Mouse (Mus musculus): ENCODE results near the gene Rap1gap. TPM values are rescaled to one million over a fixed set of nuclear protein-coding genes. Genes with fewer than 3 reads are reported as not detected.

Rap1gap gene
- total RNA-seq, 1 experiment from 2014 or later, result 0.09 TPM

DNA sequence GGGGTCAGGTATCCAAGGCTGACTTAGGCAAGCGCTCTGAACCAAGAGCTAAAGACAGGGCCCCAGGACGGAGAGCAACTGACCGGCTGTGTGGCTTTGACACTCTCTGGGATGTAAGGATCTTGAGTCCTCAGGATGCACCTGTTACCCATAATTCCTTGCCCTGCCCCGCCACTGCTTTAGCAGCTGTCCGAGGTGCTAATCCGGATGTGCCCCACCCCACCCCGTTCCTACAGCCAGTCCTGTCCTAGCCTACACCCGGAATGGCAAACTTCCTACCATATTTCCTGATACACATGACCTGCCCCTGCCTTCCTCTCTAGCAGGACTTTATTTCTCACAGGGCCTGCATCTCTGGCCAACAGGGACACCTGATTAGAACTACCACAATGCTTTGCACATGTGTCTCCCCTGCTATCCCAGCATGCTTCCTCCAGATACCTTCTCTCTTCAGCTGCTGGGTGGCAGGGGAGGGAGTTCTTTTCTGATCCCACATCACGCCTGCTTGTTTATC is 20.4 kb downstream of the Rap1gap start:
- ATAC-seq (replicated peaks; ENCODE audit: low read depth, poor library complexity, severe bottlenecking), result no peak

- ATAC-seq (replicated peaks; ENCODE audit: low read depth, poor library complexity, severe bottlenecking), result no peak
Observed at GRCm38 (mm10) chr4:137686303-137686702, 21.8 kb downstream of the Rap1gap start.

GRCm38 (mm10) chr4:137687234-137687825 is 22.8 kb downstream of the Rap1gap start:
- no peak for ATAC-seq (replicated peaks; ENCODE audit: low read depth, poor library complexity, severe bottlenecking)

GRCm38 (mm10) chr4:137692107-137692902 is 27.8 kb downstream of the Rap1gap start:
- no peak for ATAC-seq (replicated peaks; ENCODE audit: low read depth, poor library complexity, severe bottlenecking)

DNA sequence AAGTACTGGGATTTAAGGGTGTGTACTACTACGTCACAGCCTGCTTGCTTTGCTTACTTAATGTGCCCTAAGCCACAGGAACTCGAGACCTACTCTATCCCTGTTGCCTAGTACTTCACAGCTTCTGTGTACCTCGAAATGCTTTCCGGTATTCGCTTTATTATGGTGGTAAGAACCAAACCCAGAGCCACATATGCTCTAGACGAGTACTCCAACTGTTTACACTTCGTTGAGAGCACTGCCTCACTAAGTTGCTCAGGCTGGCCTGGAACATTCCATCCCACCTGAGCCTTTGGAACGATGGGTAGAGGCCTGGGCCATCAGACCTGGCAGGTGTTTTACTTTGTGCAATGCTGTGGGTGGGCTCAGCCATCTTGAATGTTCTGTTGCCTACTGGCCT is 30.8 kb downstream of the Rap1gap start:
- ATAC-seq (replicated peaks; ENCODE audit: low read depth, poor library complexity, severe bottlenecking), result no peak

DNA sequence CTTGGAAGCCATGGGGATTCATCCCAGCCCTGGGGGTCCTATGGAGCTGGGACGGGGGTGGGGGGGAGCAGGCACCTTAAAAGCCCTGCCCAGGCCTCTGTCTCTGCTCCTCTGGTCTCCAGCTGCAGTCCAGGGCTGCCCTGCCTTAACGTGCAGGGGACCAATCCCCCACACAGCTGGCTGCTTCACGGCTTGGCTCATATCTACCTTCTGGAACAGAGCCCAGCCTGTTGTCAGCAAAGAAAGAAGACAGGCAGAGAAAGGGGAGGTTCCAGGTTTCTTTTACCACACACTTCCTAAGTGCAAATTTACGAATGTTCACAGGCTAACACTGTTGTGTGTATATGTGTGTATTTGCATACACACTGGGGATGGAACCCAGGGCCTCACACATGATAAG is 31.4 kb downstream of the Rap1gap start:
- ATAC-seq (replicated peaks; ENCODE audit: low read depth, poor library complexity, severe bottlenecking), result no peak

- ATAC-seq (replicated peaks; ENCODE audit: low read depth, poor library complexity, severe bottlenecking), result no peak
Observed at GRCm38 (mm10) chr4:137697156-137697885, 32.8 kb downstream of the Rap1gap start.

DNA sequence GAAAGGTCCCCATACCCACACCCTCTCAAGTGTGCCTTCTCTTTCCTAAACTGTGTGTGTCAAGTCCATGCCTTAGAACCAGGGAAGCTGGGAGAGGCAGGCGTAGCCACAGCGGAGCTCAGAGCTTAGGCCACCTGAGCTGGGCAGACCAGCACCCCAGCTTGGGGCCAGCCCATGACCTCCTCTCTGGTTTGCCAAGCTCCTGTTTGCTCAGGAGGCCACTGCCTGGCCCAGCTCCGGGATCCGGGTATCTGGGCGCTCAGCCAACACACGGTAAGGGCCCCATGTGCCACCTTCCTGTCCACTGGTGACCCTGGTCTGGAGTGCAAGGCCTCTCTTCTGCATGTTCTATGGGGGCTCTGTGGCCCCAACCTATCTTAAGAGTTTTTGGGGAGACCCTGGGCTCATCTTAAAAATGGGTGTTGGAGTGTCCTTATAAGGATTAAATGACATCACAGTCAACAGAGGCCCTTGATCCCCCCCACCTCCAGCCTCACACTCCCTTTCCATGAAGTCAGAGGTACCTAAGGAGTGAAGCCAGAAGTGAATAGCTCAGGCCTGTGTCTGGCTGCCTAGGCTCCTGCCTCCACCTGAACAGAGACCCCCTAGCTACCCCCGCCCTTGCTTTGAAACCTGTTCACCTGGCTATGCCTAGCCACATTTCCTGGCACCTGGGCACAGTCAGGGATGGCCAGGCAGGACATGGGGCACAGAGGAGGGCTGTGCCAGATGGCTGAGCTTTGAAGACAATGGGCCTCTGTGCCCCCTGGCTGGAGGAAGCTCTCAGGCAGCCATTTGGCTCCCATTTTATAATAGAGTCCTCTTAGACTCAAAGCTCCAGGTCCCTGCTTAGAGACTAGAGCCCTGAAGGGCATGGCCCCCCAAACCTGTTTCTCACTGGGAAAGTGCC is 33.8 kb downstream of the Rap1gap start:
- no peak for ATAC-seq (replicated peaks; ENCODE audit: low read depth, poor library complexity, severe bottlenecking)

DNA sequence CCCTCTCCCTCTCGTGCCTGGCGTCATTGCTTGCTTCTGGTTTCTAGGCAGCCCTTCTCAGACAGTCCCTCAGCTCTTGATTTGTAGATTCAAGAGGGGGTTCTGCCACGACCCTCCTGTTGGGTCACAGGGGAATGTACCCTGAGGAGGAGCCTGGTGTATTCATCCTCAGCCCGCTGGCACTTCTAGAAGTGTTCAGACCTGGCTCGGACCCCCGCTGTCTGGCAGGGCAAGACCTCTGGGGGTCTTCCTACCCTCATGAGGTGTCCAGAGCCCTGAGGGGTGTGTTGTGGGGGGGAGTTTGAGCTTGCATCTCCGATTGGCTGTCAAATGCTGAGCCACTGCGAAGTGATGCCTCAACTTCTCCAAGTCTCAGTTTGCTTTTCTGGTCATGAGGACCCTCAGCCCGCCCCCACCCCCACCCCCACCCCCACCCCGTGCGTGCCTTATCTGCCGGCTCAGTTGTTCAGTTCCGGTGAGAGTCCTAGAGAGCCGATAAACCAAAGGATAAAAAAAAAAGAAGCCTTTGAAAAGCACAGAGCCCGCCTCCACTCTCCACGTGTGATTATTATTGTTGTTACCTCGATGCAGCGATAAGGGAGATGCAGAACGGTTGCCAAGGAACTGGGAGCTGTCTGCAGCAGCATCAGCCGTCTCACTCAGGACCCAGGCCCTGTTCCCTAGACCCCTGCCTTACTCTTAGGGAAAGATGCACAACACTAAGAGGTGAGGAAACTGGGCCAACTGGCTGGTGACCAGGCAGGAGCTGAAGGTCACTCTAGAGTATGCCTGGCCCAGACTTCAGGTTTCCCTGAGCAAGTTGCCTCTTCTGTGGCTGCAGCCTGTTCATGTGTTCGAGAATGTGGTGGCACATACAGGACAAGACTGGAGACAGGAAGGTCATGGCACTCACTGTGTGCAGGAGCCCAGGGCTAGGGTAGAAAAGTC is 35.0 kb downstream of the Rap1gap start:
- no peak for ATAC-seq (replicated peaks; ENCODE audit: low read depth, poor library complexity, severe bottlenecking)

GRCm38 (mm10) chr4:137700960-137701359 is 36.4 kb downstream of the Rap1gap start:
- ATAC-seq (replicated peaks; ENCODE audit: low read depth, poor library complexity, severe bottlenecking), result no peak

- no peak for ATAC-seq (replicated peaks; ENCODE audit: low read depth, poor library complexity, severe bottlenecking)
Observed at GRCm38 (mm10) chr4:137703077-137703476, 38.6 kb downstream of the Rap1gap start.

DNA sequence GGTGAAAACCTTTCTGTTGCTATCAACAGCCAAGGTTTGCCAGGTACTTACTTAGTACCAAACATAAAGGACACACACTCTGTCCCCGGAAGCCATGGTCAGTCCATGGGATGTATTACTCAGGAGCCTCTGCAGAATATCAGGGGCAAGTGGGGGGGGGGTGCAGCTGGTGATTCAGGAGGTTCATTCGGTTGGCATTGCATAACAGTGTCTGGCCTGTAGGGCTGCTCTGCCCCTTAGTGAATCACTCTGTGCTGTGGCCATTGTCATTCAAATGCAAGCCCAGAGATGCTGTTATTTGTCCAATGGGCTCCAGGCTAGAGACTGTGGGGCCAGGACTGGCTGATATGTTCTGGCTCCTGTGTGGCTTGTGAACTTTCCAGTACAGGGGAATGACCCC is 40.0 kb downstream of the Rap1gap start:
- ATAC-seq (replicated peaks; ENCODE audit: low read depth, poor library complexity, severe bottlenecking), result no peak

GRCm38 (mm10) chr4:137705379-137705778 is 40.9 kb downstream of the Rap1gap start:
- ATAC-seq (replicated peaks; ENCODE audit: low read depth, poor library complexity, severe bottlenecking), result no peak

DNA sequence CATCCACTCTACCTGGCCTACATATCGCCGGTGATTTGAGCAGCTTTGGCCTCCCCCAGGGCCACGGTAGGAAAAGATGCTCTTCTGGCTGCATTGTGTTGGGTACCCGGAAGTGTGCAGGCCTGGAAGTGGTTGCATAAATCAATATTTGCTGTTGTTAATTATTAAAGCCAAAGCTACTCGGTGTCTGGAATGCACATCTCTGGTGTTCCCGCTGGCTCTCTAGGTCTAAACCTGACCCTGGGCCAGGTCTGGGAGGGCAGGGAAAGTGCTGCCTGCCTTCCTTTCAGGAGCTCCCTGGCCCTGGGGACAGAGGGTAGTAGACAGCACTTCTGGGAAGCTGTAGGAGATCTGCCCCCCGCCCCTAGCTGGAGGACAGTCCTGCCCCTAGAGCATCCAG is 42.0 kb downstream of the Rap1gap start:
- ATAC-seq (replicated peaks; ENCODE audit: low read depth, poor library complexity, severe bottlenecking), result no peak

- ATAC-seq (replicated peaks; ENCODE audit: low read depth, poor library complexity, severe bottlenecking), result peak; percentile 82
Observed at GRCm38 (mm10) chr4:137707216-137707990, 42.9 kb downstream of the Rap1gap start.

- ATAC-seq (replicated peaks; ENCODE audit: low read depth, poor library complexity, severe bottlenecking), result no peak
Observed at GRCm38 (mm10) chr4:137712963-137713362, 48.4 kb downstream of the Rap1gap start.

GRCm38 (mm10) chr4:137714020-137714624 is 49.6 kb downstream of the Rap1gap start:
- ATAC-seq (replicated peaks; ENCODE audit: low read depth, poor library complexity, severe bottlenecking), result peak; percentile 68

- no peak for ATAC-seq (replicated peaks; ENCODE audit: low read depth, poor library complexity, severe bottlenecking)
Observed at GRCm38 (mm10) chr4:137717005-137717404, 52.5 kb downstream of the Rap1gap start.
